In genomic region chr7:99365069-99365468, GRCm38 (mm10) we compare ENCODE assay signal across 9 mouse cellular contexts. TPM values are rescaled to one million over a fixed set of nuclear protein-coding genes. Genes with fewer than 3 reads are reported as not detected.
DNase-seq lines count a peak whose midpoint lies in the region; ATAC-seq and TF ChIP-seq lines count a peak whose summit lies in the region.
"Had no signal": no experiment of that assay in that cellular context is flagged by ENCODE, and none has a peak within 500 bp of the region (broad histone marks: within the 10 kb centered on the region; RNA-seq: fewer than 3 reads in every experiment).

No protein-coding gene starts in this region.

- no peaks in the 10 kb centered on the region for H3K4me1 ChIP-seq in spleen, adult 2 months (ENCODE audit: control insufficient read depth, insufficient read depth, insufficient read length)
- H3K4me1 ChIP-seq in forebrain, embryonic 16.5 days (replicated peaks; ENCODE audit: control insufficient read depth, insufficient read depth, low read length), result peaks cover 14% of the 10 kb centered on the region
- peaks cover 12% of the 10 kb centered on the region for H3K4me1 ChIP-seq in hindbrain, embryonic 16.5 days (ENCODE audit: control insufficient read depth, insufficient read depth, low read depth, low read length)
- H3K4me1 ChIP-seq in lung, adult 2 months (ENCODE audit: control insufficient read depth, insufficient read depth, low read length), result no peaks in the 10 kb centered on the region

- no peak overlapping the region for H3K27ac ChIP-seq in spleen, adult 2 months (ENCODE audit: insufficient read depth, low read length)
- no peak overlapping the region for H3K27ac ChIP-seq in forebrain, embryonic 16.5 days (ENCODE audit: low read length)
- H3K27ac ChIP-seq in hindbrain, embryonic 16.5 days (ENCODE audit: low read depth, low read length), result no peak overlapping the region

- H3K4me2 ChIP-seq in forebrain, embryonic 16.5 days (ENCODE audit: low read length), result no peak overlapping the region
- peak overlapping the region; percentile 38 for H3K4me2 ChIP-seq in hindbrain, embryonic 16.5 days (ENCODE audit: low read length)

- no peak overlapping the region for H3K9ac ChIP-seq in forebrain, embryonic 16.5 days (replicated peaks; ENCODE audit: low read depth, low read length)
- H3K9ac ChIP-seq in hindbrain, embryonic 16.5 days (ENCODE audit: low read depth, low read length), result 0 out of 2 replicates have a peak overlapping the region, but pooled peaks have one; percentile 29

- no peaks in the 10 kb centered on the region for H3K27me3 ChIP-seq in spleen, adult 2 months (ENCODE audit: control insufficient read depth, insufficient read depth, low read length)
- no peaks in the 10 kb centered on the region for H3K27me3 ChIP-seq in forebrain, embryonic 16.5 days (replicated peaks; ENCODE audit: control insufficient read depth, insufficient read depth, low read length)
- H3K27me3 ChIP-seq in hindbrain, embryonic 16.5 days (replicated peaks; ENCODE audit: control insufficient read depth, insufficient read depth, low read length), result no peaks in the 10 kb centered on the region

- H3K36me3 ChIP-seq in spleen, adult 2 months (ENCODE audit: control insufficient read depth, insufficient read depth, low read length), result no peaks in the 10 kb centered on the region
- no peaks in the 10 kb centered on the region for H3K36me3 ChIP-seq in forebrain, embryonic 16.5 days (ENCODE audit: control insufficient read depth, insufficient read depth)
- H3K36me3 ChIP-seq in hindbrain, embryonic 16.5 days (ENCODE audit: control insufficient read depth, insufficient read depth, low read length), result no peaks in the 10 kb centered on the region

- no peaks in the 10 kb centered on the region for H3K9me3 ChIP-seq in forebrain, embryonic 16.5 days (ENCODE audit: control insufficient read depth, low read length)
- no peaks in the 10 kb centered on the region for H3K9me3 ChIP-seq in hindbrain, embryonic 16.5 days (ENCODE audit: control insufficient read depth, low read length)

- peak; percentile 32; the same call in 1 of the 2 replicates for TF ChIP-seq CTCF in spleen, adult 2 months (IDR thresholded peaks at IDR 0.05; ENCODE audit: extremely low read depth, insufficient read depth, insufficient read length, insufficient replicate concordance)
- peak; percentile 99 for TF ChIP-seq CTCF in lung, adult 2 months (IDR thresholded peaks at IDR 0.05; ENCODE audit: insufficient read depth, low read length)

- no peak for TF ChIP-seq POLR2A in spleen, adult 2 months (IDR thresholded peaks at IDR 0.05; ENCODE audit: low read depth, low read length)
- TF ChIP-seq POLR2A in lung, adult 2 months (IDR thresholded peaks at IDR 0.05; ENCODE audit: borderline replicate concordance, extremely low read depth, low read depth, low read length), result no peak

- DNase-seq in spleen, adult 2 months (ENCODE audit: low read depth in 1 of 2, low spot score in 2 of 2), result peak in 1 of 2 experiments; percentile 22
- no peak for DNase-seq in spleen, adult 12 weeks (ENCODE audit: low spot score)
- peak; percentile 86 for DNase-seq in brain, adult 2 months (ENCODE audit: low read depth, low spot score)
- peak; percentile 72 for DNase-seq in lung, adult 2 months

- WGBS in spleen, adult 2 months, result under 1% methylated on average over 5 of the region's 5 CpGs
- under 1% methylated on average over 5 of the region's 5 CpGs for WGBS in forebrain, embryonic 16.5 days
- WGBS in hindbrain, embryonic 16.5 days, result under 1% methylated on average over 5 of the region's 5 CpGs
- WGBS in lung, adult 2 months, result 0% methylated on average over 5 of the region's 5 CpGs

- H3K4me3 ChIP-seq in spleen, adult 2 months (ENCODE audit: extremely low read depth, insufficient read depth, insufficient read length), result no peak overlapping the region
- H3K4me3 ChIP-seq in forebrain, embryonic 16.5 days (replicated peaks; ENCODE audit: low read length), result no peak overlapping the region
- 0 out of 2 replicates have a peak overlapping the region, but pooled peaks have one; percentile 12 for H3K4me3 ChIP-seq in hindbrain, embryonic 16.5 days (ENCODE audit: low read length)
- no peak overlapping the region for H3K4me3 ChIP-seq in lung, adult 2 months (replicated peaks; ENCODE audit: extremely low read depth, low read depth, low read length)
- H3K4me3 ChIP-seq: erythroblast, embryonic 14.5 days had no signal

- peak; percentile 45 for ATAC-seq in forebrain, embryonic 16.5 days
- ATAC-seq in hindbrain, embryonic 16.5 days, result peak; percentile 51
- ATAC-seq in neutrophil, adult 5-6 weeks (ENCODE audit: extremely low read depth, insufficient number of reproducible peaks, low FRiP score, poor library complexity, severe bottlenecking), result 0 out of 2 replicates have a peak, but pooled peaks have one; percentile 23
- no peak for ATAC-seq in activated CD4-positive, CD25-positive, alpha-beta regulatory T cell, adult 4 months

RNA-seq across cellular contexts. Expression of gene Serpinh1, which starts 12.0 kb away (rescaled TPM):
- 69.3 and 84.2 TPM in 2 replicates for polyA plus RNA-seq in spleen, adult 2 months (2012; rRNA removed)
- 201 and 257 TPM in 2 replicates for polyA plus RNA-seq in forebrain, embryonic 16.5 days (2015; fragmentation: Nextera tagmentation; extraction: Ambion mirVana)
- polyA plus RNA-seq in hindbrain, embryonic 16.5 days (2015; fragmentation: Nextera tagmentation; extraction: Ambion mirVana), result 261 and 355 TPM in 2 replicates
- 364 and 388 TPM in 2 replicates for polyA plus RNA-seq in lung, adult 2 months (2012; rRNA removed)
- total RNA-seq in neutrophil, adult 5-6 weeks (2017), result 0.58 TPM in 1 of 2 replicates, not detected in the other
- polyA plus RNA-seq in activated CD4-positive, CD25-positive, alpha-beta regulatory T cell, adult 4 months (2017; shearing (Covaris generic)), result not detected

RNA-seq across cellular contexts. Expression of gene Gdpd5, which starts 16.1 kb away (rescaled TPM):
- polyA plus RNA-seq in spleen, adult 2 months (2012; rRNA removed), result 12.0 and 14.8 TPM in 2 replicates
- 45.2 and 48.0 TPM in 2 replicates for polyA plus RNA-seq in forebrain, embryonic 16.5 days (2015; fragmentation: Nextera tagmentation; extraction: Ambion mirVana)
- 36.9 and 43.8 TPM in 2 replicates for polyA plus RNA-seq in hindbrain, embryonic 16.5 days (2015; fragmentation: Nextera tagmentation; extraction: Ambion mirVana)
- polyA plus RNA-seq in lung, adult 2 months (2012; rRNA removed), result 26.5 and 27.2 TPM in 2 replicates
- total RNA-seq in neutrophil, adult 5-6 weeks (2017), result 0.35 and 1.7 TPM in 2 replicates
- 10 to 100 TPM in 1 of 2 experiments, 1 to 10 TPM in 1; 9.7 to 14.7 TPM for polyA plus RNA-seq in activated CD4-positive, CD25-positive, alpha-beta regulatory T cell, adult 4 months (2017; shearing (Covaris generic))

Comparison
In these comparisons a context has a peak if more than half of its experiments do, and no peak if none do; other contexts are left out.
1. RNA of gene Serpinh1, which starts 12.0 kb away (polyA plus RNA-seq): 364 to 388 TPM in lung, adult 2 months, 261 to 355 TPM in hindbrain, embryonic 16.5 days, 201 to 257 TPM in forebrain, embryonic 16.5 days and 69.3 to 84.2 TPM in spleen, adult 2 months; not detected in activated CD4-positive, CD25-positive, alpha-beta regulatory T cell, adult 4 months; every median in the first group is over 10 times any median in the second.